Mouse (Mus musculus): ENCODE data around the gene Cyp4a29.
"Not testable (repeated sequence)": the region's sequence is repeated elsewhere in the genome, so short reads cannot be mapped to it uniquely, and the experiment has no call there.

Cyp4a29 gene

DNA sequence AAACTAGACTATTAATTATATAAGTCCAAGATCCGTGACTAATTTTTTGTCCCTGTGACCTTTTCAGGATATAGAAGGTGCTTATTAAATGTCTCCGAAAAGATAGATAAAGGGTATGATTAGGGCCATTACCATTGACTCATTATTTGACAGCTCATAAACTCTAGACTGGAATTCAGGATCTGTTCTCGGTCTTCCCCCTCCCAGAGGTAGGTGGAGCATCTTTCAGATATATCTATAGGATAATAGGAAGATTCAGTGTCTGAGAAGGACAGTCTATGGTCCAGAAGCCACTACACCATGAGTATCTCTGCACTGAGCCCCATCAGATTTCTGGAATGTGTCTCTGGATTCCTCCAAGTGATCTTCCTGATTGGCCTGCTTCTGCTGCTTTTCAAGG lies at the start of gene Cyp4a29:
Gene Cyp4a29, plus strand, starts transcription at position 301 of the 400 bp plus-strand sequence.
- DNase-seq: no peak

GRCm38 (mm10) chr4:115232901-115233300 lies 9.0 kb upstream of the Cyp4a29 start:
- not testable (repeated sequence) for DNase-seq

DNA sequence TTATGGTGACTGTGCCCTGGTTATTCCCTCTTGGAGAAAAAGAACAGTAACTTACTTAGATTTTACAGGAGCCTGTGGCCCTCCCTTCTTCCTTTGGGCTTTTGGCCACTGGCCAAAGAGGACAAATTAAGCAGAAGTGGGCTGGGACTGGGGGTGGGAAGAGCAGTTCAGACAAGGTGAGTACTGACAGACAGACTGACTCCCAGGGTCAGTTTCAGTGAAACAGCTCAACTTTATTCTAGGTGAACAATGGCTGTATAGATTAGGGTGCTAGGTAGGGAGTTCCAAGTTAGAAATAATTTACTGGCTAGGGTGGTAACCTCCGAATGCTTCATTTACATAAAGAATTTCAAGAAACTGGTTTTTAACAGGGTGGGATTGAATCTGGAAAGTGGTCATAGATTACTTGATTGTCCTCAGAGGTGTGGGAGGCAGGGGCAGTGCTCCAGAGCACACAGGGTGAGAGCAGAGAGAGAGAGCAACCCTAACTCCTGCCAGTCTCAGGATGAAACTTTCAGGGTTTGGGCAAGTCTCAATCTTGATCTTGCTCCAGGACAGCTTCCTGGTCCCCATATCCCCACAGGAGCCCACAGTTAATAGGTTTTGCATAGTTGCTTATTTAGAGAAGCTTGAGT lies 5.3 kb upstream of the Cyp4a29 start:
- no peak for DNase-seq

DNA sequence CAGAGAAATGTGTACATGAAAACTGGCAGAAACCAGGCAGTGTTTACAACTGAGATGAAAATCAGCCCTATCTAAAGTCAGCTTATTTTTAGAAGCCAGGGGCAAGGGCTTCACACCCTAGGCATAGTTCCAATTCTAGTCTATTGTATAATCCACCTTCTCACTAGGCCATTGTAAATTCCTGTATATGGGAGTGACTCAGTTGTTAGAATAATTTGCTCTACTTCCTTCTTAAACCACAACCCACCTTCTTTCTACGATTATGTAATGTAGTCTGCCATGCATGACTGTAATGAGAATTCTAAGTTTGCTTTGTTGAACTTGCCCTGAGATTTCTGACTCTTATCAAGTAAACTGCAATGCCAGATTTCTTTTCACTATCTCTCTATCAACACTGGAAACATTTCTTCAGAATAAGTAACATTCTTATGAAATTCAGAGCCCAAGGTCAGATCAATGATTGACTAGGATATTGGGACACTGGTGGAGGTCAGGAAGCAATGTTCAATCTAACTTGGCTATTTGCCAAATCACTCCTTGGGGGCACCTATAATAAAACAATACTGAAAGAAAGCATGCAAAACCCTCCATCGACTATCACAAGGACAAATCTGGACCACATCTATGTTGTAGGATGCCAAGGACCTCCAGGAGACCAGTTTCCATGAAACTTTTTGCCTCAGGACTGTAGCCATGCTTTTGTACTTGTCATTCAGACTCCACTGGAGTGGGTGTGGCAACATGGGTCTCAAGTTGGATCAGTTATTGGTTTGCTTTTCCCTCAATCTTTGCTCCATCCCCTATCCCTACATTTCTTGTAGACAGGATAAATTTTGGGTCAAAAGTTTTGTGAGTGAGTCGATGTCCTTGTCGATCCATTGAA lies 23.0 kb downstream of the Cyp4a29 start:
- DNase-seq: peak; percentile 4

DNA sequence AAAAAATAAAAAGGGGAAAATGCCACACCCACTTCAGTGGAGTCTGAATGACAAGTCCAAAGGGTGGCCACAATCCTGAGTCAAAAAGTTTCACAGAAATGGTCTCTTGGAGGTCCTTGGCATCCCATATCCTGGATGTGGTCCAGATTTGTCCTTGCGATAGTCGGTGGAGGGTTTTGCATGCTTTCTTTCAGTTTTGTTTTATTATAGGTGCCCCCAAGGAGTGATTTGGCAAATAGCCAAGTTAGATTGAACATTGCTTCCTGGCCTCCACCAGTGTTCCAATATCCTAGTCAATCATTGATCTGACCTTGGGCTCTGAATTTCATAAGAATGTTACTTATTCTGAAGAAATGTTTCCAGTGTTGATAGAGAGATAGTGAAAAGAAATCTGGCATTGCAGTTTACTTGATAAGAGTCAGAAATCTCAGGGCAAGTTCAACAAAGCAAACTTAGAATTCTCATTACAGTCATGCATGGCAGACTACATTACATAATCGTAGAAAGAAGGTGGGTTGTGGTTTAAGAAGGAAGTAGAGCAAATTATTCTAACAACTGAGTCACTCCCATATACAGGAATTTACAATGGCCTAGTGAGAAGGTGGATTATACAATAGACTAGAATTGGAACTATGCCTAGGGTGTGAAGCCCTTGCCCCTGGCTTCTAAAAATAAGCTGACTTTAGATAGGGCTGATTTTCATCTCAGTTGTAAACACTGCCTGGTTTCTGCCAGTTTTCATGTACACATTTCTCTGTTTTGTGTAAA lies 36.5 kb downstream of the Cyp4a29 start:
- peak; percentile 13 for DNase-seq

DNA sequence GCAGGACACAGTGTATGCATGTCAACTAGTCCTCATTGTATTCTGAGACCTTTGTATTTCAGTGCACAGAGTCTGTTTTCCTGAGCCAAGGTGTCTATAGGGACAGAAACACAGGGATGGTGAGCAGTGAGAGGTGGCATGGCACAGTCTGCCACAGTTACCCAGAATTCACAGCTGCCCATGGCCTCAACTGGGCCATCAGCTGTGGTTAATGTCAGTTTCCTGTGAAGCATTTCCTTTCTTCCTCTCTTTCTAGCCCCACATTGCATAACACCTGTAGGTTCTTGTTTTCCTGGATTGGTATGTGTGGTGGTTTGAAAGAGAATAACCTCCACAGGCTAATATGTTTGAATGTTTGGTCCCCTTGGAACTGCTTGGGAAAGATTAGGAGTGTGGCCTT lies 38.5 kb downstream of the Cyp4a29 start:
- DNase-seq: no peak

GRCm38 (mm10) chr4:115280779-115281178 lies 38.9 kb downstream of the Cyp4a29 start:
- not testable (repeated sequence) for DNase-seq

DNA sequence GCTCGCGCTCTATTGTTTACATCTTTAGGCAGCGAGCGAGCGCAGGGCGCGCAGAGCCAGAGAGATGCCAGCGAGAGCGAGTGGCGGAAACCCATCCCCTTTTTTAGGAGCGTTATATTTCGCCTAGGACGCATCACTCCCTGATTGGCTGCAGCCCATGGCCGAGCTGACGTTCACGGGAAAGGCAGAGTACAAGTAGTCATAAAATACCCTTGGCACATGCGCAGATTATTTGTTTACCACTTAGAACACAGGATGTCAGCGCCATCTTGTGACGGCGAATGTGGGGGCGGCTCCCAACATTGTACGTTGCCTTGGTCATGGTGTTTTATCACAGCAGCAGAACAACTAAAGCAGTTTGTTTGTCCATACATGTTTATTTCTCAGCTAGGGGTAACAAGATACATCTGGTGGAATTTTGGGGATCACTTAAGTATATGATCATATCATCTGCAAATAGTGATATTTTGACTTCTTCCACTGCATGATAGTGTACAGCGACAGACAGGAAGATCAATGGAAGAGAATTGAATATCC lies 39.4 kb downstream of the Cyp4a29 start:
- DNase-seq: peak; percentile 4

DNA sequence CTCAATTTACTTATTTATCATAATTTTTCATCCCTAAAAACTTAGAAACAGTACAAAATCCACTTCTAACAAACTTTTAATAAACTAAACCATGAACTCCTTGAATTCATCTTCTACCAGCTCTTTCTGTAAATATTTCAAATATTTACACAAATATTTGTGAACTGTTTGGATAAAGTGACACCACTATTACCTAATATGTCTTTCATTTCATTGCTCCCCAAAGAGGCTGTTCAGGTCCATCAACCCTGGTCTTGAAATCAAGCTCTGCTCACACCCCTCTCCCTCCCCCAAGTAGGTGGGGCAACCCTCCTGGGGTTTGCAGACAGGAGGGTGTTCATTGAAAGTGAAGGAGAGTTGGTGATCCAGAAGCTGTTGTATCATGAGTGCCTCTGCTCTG lies 56.9 kb downstream of the Cyp4a29 start, which contains the start of gene Cyp4a12a:
Gene Cyp4a12a, plus strand, starts transcription at position 301 of the 400 bp plus-strand sequence.
- DNase-seq: not testable (repeated sequence)
